Comparison of ENCODE assay signal across 9 mouse cellular contexts in the genomic region with DNA sequence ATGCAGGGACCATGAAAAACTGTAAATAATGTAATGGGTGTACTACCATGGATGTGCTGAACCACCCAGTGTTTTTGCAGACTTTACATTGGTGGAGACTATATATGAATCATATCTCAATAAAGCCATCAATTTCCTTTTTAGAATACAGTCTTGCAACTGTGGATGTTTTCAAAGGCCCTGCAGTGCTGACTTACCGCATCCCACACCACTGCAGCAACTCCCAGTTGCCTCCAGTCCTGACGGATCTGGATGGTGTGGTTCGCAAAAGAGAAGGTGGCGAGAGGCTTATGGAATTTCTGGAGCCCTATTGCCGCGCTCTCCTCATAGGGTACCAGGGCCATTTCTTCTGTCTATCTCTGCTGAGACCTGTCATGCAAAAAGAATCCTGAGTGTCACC. TPM values are rescaled to one million over a fixed set of nuclear protein-coding genes. Genes with fewer than 3 reads are reported as not detected.
DNase-seq lines count a peak whose midpoint lies in the region; ATAC-seq lines count a peak whose summit lies in the region.
"Had no signal": no experiment of that assay in that cellular context is flagged by ENCODE, and none has a peak within 500 bp of the region (broad histone marks: within the 10 kb centered on the region; RNA-seq: fewer than 3 reads in every experiment).

No protein-coding gene starts in this region.

- no peaks in the 10 kb centered on the region; the same call in 1 of the 2 replicates for H3K36me3 ChIP-seq in liver, embryonic 11.5 days (ENCODE audit: control insufficient read depth, insufficient read depth, low read length)
- H3K36me3 ChIP-seq in embryonic facial prominence, embryonic 14.5 days (ENCODE audit: control insufficient read depth, insufficient read depth, low read length) = peaks cover 10% of the 10 kb centered on the region; the same call in 1 of the 2 replicates
- H3K36me3 ChIP-seq in intestine, embryonic 16.5 days (ENCODE audit: control insufficient read depth, insufficient read depth, low read length) = no peaks in the 10 kb centered on the region
- H3K36me3 ChIP-seq in neural tube, embryonic 14.5 days (ENCODE audit: control insufficient read depth, insufficient read depth, low read length) = no peaks in the 10 kb centered on the region

- H3K9me3 ChIP-seq in liver, embryonic 11.5 days (ENCODE audit: control insufficient read depth, low read length) = no peaks in the 10 kb centered on the region
- H3K9me3 ChIP-seq in embryonic facial prominence, embryonic 14.5 days (ENCODE audit: control insufficient read depth, low read length) = no peaks in the 10 kb centered on the region
- no peaks in the 10 kb centered on the region for H3K9me3 ChIP-seq in intestine, embryonic 16.5 days (ENCODE audit: control insufficient read depth, low read length)
- no peaks in the 10 kb centered on the region for H3K9me3 ChIP-seq in neural tube, embryonic 14.5 days (ENCODE audit: control insufficient read depth, low read length)

- peaks cover 17% of the 10 kb centered on the region for H3K4me1 ChIP-seq in liver, embryonic 11.5 days (replicated peaks; ENCODE audit: control insufficient read depth, insufficient read depth, low read length)
- peaks cover 16% of the 10 kb centered on the region for H3K4me1 ChIP-seq in embryonic facial prominence, embryonic 14.5 days (ENCODE audit: control insufficient read depth, insufficient read depth, low read length)
- peaks cover 12% of the 10 kb centered on the region for H3K4me1 ChIP-seq in intestine, embryonic 16.5 days (ENCODE audit: control insufficient read depth, insufficient read depth, low read length)
- H3K4me1 ChIP-seq in neural tube, embryonic 14.5 days (ENCODE audit: control insufficient read depth, insufficient read depth, low read length) = peaks cover 13% of the 10 kb centered on the region

- H3K27ac ChIP-seq in liver, embryonic 11.5 days (ENCODE audit: low read depth, low read length) = no peak overlapping the region; the same call in 1 of the 2 replicates
- peak overlapping the region; percentile 97 for H3K27ac ChIP-seq in embryonic facial prominence, embryonic 14.5 days (replicated peaks; ENCODE audit: low read depth, low read length)
- H3K27ac ChIP-seq in intestine, embryonic 16.5 days (ENCODE audit: low read length) = no peak overlapping the region
- H3K27ac ChIP-seq in neural tube, embryonic 14.5 days (ENCODE audit: low read depth, low read length) = no peak overlapping the region

- DNase-seq in liver, embryonic 11.5 days (ENCODE audit: low spot score) = no peak
- DNase-seq in liver = no peak
- no peak for DNase-seq in embryonic facial prominence, embryonic 14.5 days (ENCODE audit: low spot score)
- no peak for DNase-seq in thymus, postnatal 25 days
- DNase-seq in lung, postnatal 25 days (ENCODE audit: low spot score) = no peak
- DNase-seq in cerebellum, postnatal 4 days (ENCODE audit: low spot score in 2 of 2) = no peak
- DNase-seq: thymus, adult 2 months had no signal

- peak overlapping the region; percentile 88 for H3K4me2 ChIP-seq in liver, embryonic 11.5 days
- H3K4me2 ChIP-seq in embryonic facial prominence, embryonic 14.5 days (ENCODE audit: low read depth, low read length) = peak overlapping the region; percentile 70
- peak overlapping the region; percentile 49 for H3K4me2 ChIP-seq in intestine, embryonic 16.5 days (ENCODE audit: low read depth, low read length)
- peak overlapping the region; percentile 75 for H3K4me2 ChIP-seq in neural tube, embryonic 14.5 days (ENCODE audit: low read depth, low read length)

- H3K9ac ChIP-seq in liver, embryonic 11.5 days (ENCODE audit: low read depth, low read length) = peak overlapping the region; percentile 96
- peak overlapping the region; percentile 94 for H3K9ac ChIP-seq in embryonic facial prominence, embryonic 14.5 days (ENCODE audit: low read depth, low read length)
- peak overlapping the region; percentile 90 for H3K9ac ChIP-seq in intestine, embryonic 16.5 days (ENCODE audit: low read depth, low read length)
- H3K9ac ChIP-seq in neural tube, embryonic 14.5 days (replicated peaks; ENCODE audit: low read depth, low read length) = peak overlapping the region; percentile 93

- WGBS in liver, embryonic 11.5 days = 83% methylated on average over 6 of the region's 6 CpGs
- 56% methylated on average over 6 of the region's 6 CpGs for WGBS in embryonic facial prominence, embryonic 14.5 days
- 69% methylated on average over 6 of the region's 6 CpGs for WGBS in intestine, embryonic 16.5 days
- WGBS in neural tube, embryonic 14.5 days = 71% methylated on average over 6 of the region's 6 CpGs

- ATAC-seq in liver, embryonic 11.5 days (replicated peaks; ENCODE audit: low FRiP score) = no peak
- ATAC-seq in embryonic facial prominence, embryonic 14.5 days (ENCODE audit: low read depth) = no peak
- no peak for ATAC-seq in intestine, embryonic 16.5 days
- ATAC-seq in neural tube, embryonic 14.5 days (ENCODE audit: low read depth) = no peak

- no peaks in the 10 kb centered on the region for H3K27me3 ChIP-seq in liver, embryonic 11.5 days (replicated peaks; ENCODE audit: control insufficient read depth, insufficient read depth, low read length)
- H3K27me3 ChIP-seq in embryonic facial prominence, embryonic 14.5 days (replicated peaks; ENCODE audit: control insufficient read depth, insufficient read depth, low read length) = no peaks in the 10 kb centered on the region
- no peaks in the 10 kb centered on the region for H3K27me3 ChIP-seq in intestine, embryonic 16.5 days (replicated peaks; ENCODE audit: control insufficient read depth, insufficient read depth, low read length)
- H3K27me3 ChIP-seq in neural tube, embryonic 14.5 days (ENCODE audit: control insufficient read depth, insufficient read depth, low read length) = no peaks in the 10 kb centered on the region

- peak overlapping the region; percentile 82 for H3K4me3 ChIP-seq in liver, embryonic 11.5 days (ENCODE audit: low read depth, low read length)
- peak overlapping the region; percentile 82 for H3K4me3 ChIP-seq in embryonic facial prominence, embryonic 14.5 days (ENCODE audit: low read depth, low read length)
- peak overlapping the region; percentile 70; the same call in 1 of the 2 replicates for H3K4me3 ChIP-seq in intestine, embryonic 16.5 days (ENCODE audit: low read length)
- peak overlapping the region; percentile 73 for H3K4me3 ChIP-seq in neural tube, embryonic 14.5 days (ENCODE audit: low read depth, low read length)

RNA-seq across cellular contexts. Expression of a gene that starts 1.0 kb away (rescaled TPM):
- 16.1 and 16.3 TPM in 2 replicates for polyA plus RNA-seq in liver, embryonic 11.5 days (2014; fragmentation: Nextera tagmentation; extraction: Ambion mirVana)
- polyA plus RNA-seq in embryonic facial prominence, embryonic 14.5 days (2014; fragmentation: Nextera tagmentation; extraction: Ambion mirVana) = 26.4 TPM in 2 replicates
- 17.1 and 19.5 TPM in 2 replicates for polyA plus RNA-seq in intestine, embryonic 16.5 days (2015; fragmentation: Nextera tagmentation; extraction: Ambion mirVana)
- polyA plus RNA-seq in neural tube, embryonic 14.5 days (2014; fragmentation: Nextera tagmentation; extraction: Ambion mirVana) = 17.2 and 18.1 TPM in 2 replicates
